Mouse (Mus musculus): Measurements from ENCODE around the gene Timm8a2.

DNA sequence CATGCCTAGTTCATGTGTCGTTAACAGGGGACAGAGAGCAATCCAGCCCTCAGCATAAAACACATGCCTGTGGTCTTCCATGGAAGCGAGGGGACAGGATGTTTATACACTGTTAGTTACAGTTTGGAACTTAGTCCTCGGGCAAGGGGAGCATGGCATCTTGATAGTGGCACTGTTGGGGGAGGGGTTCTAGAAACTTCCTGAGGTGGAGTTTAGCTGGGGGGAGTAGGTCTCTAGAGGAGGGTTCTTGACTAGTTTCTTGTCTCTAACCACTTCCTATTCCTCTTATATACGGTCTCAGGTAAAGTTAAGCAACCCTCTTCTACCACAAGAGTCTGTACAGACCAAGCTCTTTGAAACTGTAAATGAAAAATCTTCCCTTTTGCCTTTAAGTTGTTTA is 31.8 kb downstream of the Timm8a2 start:
- TF ChIP-seq MEF2A (IDR thresholded peaks at IDR 0.05; ENCODE audit: borderline replicate concordance, low read depth, low read length) (no peak), CTCF (conservative IDR thresholded peaks at IDR 0.05 in 1 of 2, IDR thresholded peaks at IDR 0.05 in 1 of 2; ENCODE audit: low read depth in 2 of 2, low read length in 2 of 2) (no peak), NRF1 (IDR thresholded peaks at IDR 0.05; ENCODE audit: low read depth, low read length) (no peak), PAX5 (IDR thresholded peaks at IDR 0.05; ENCODE audit: low read length) (no peak), MAX (IDR thresholded peaks at IDR 0.05; ENCODE audit: low read length) (no peak), HCFC1 (IDR thresholded peaks at IDR 0.05; ENCODE audit: low read depth, low read length) (no peak), POLR2A (IDR thresholded peaks at IDR 0.05; ENCODE audit: low read depth, low read length) (no peak), GABPA (IDR thresholded peaks at IDR 0.05; ENCODE audit: insufficient replicate concordance, low read depth, low read length) (no peak)
